Mouse (Mus musculus) liver, postnatal 0 days (tissue): ENCODE data around the gene Rab3c. TPM values are rescaled to one million over a fixed set of nuclear protein-coding genes. Genes with fewer than 3 reads are reported as not detected.

Source experiments
- ATAC-seq: fragments of 200-750 bp; cut with Nextera tagmentation; 2 replicates; pipeline ENCODE4 v1.8.0; 2017; ENCODE audit warnings: mild to moderate bottlenecking, moderate library complexity
- DNase-seq: peaks from one replicate; pipeline ENCODE4 v3.0.0-alpha.2; 2016
- H3K27ac ChIP-seq: fragments of 300-500 bp; sonication (generic); 2 replicates; pipeline ENCODE4 v1.5.1; 2014; ENCODE audit warnings: antibody characterized with exemption, moderate library complexity, mild to moderate bottlenecking, low read depth
- H3K27me3 ChIP-seq: fragments of 300-500 bp; sonication (generic); 2 replicates; pipeline ENCODE4 v1.6.1; 2014; ENCODE audit warnings: low read length, control low read depth, mixed read lengths; ENCODE audit not compliant: insufficient read depth
- H3K36me3 ChIP-seq: fragments of 300-500 bp; sonication (generic); replicated peaks from 2 replicates; pipeline ENCODE4 v1.6.1; 2014; ENCODE audit warnings: mild to moderate bottlenecking, control low read depth, low read length, moderate library complexity, mixed read lengths; ENCODE audit not compliant: insufficient read depth
- H3K4me1 ChIP-seq: fragments of 300-500 bp; sonication (generic); 2 replicates; pipeline ENCODE4 v1.6.1; 2014; ENCODE audit warnings: antibody characterized with exemption, mild to moderate bottlenecking, control low read depth; ENCODE audit not compliant: insufficient read depth
- H3K4me2 ChIP-seq: fragments of 300-500 bp; sonication (generic); 2 replicates; pipeline ENCODE4 v1.6.1; 2014; ENCODE audit warnings: low read depth, mild to moderate bottlenecking, low read length, moderate library complexity, mixed read lengths
- H3K4me3 ChIP-seq: fragments of 300-500 bp; sonication (generic); 2 replicates; pipeline ENCODE4 v1.5.1; 2014; ENCODE audit warnings: low read depth, low read length
- H3K9ac ChIP-seq: fragments of 300-500 bp; sonication (generic); replicated peaks from 2 replicates; pipeline ENCODE4 v1.6.1; 2014; ENCODE audit warnings: mild to moderate bottlenecking, moderate library complexity
- H3K9me3 ChIP-seq: fragments of 300-500 bp; sonication (generic); 2 replicates; pipeline ENCODE4 v1.6.1; 2016; ENCODE audit warnings: mild to moderate bottlenecking, control low read depth, low read length, mixed read lengths
- CTCF ChIP-seq: sonication (generic); IDR thresholded peaks from 2 replicates; pipeline ENCODE4 v1.5.1; 2016; ENCODE audit warnings: antibody characterized with exemption, low read depth
- EP300 ChIP-seq: IDR thresholded peaks from 2 replicates; pipeline ENCODE4 v1.6.1; 2016; ENCODE audit warnings: antibody characterized with exemption, low read depth, mild to moderate bottlenecking
- WGBS: fragments of 180-500 bp; shearing (Covaris S2); extraction: QIAGEN DNeasy Blood & Tissue Kit; methylation state at CpG from one replicate; pipeline ENCODE4 v1.1.7; 2014; ENCODE audit not compliant: insufficient replicate concordance; 5-methylcytosine and 5-hydroxymethylcytosine counted together
- polyA plus RNA-seq: library from polyadenylated mRNA; unstranded; fragments of >200 nt; fragmentation: Nextera tagmentation; extraction: Ambion mirVana; gene quantifications from 2 replicates; pipeline ENCODE4 v1.2.1, GENCODE M21; 2015

Gene Rab3c
- polyA plus RNA-seq, 1 experiment from 2014 or later: not detected

GRCm38 (mm10) chr13:110145545-110145944, 135.3 kb downstream of the Rab3c start:
- H3K4me2 ChIP-seq: no peak overlapping the region
- WGBS: 66% methylated on average over 3 of the region's 3 CpGs
- TF ChIP-seq CTCF (no peak), EP300 (no peak)
- H3K27ac ChIP-seq: no peak overlapping the region
- DNase-seq (no peak), ATAC-seq (no peak)
- H3K4me1 ChIP-seq: no peaks in the 10 kb centered on the region
- H3K9me3 ChIP-seq: no peaks in the 10 kb centered on the region
- no peak overlapping the region for H3K9ac ChIP-seq
- H3K36me3 ChIP-seq: no peaks in the 10 kb centered on the region
- no peaks in the 10 kb centered on the region for H3K27me3 ChIP-seq
- H3K4me3 ChIP-seq: no peak overlapping the region

DNA sequence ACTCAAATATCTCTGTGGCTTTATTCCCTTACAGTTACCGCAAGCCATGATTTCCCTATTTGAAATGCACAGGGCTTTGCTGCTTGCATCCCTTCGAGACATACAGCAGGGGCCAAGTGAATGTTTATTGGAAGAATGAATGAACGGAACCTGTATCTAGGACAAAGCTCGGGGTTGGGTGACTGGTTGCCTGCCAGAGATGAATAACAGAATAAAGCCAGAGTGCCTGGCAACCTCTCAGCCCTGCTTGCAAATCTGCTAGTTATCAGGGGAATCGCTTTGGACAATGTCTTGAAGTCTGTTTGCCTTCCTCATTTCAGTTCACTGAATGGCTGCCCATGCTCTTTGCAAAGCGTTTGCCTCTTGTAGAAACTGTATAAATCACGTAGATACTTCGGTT, 135.8 kb downstream of the Rab3c start:
- H3K36me3 ChIP-seq: no peaks in the 10 kb centered on the region
- no peaks in the 10 kb centered on the region for H3K4me1 ChIP-seq
- no peak for DNase-seq
- ATAC-seq: no peak
- TF ChIP-seq EP300 (no peak), CTCF (no peak)
- H3K27me3 ChIP-seq: no peaks in the 10 kb centered on the region
- H3K9me3 ChIP-seq: no peaks in the 10 kb centered on the region
- WGBS: 65% methylated on average over 8 of the region's 8 CpGs
- no peak overlapping the region for H3K4me2 ChIP-seq
- H3K27ac ChIP-seq: no peak overlapping the region
- H3K4me3 ChIP-seq: no peak overlapping the region
- H3K9ac ChIP-seq: no peak overlapping the region

DNA sequence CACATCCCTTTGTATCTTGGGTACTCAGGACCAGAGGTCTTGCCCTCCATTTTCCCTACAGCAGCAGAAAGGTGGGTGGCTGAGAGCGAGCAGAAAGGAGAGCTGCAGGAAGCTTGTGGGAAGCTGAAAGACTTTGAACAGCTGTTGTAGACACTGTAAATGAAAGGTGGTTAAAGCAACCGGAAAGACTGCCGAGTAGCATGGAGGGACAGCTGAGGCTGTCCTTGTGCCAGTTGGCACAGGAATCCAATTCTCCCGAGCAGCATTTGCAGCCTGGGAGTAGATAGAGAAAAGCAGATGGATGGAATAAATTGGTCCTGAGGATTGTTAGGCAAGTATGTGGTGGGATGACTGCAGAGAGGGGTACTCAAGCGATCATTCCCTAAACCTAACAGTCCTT, 141.5 kb downstream of the Rab3c start:
- Histone ChIP-seq H3K27ac (no peak overlapping the region), H3K4me3 (no peak overlapping the region), H3K4me2 (no peak overlapping the region), H3K9me3 (no peaks in the 10 kb centered on the region), H3K27me3 (no peaks in the 10 kb centered on the region), H3K4me1 (no peaks in the 10 kb centered on the region), H3K36me3 (no peaks in the 10 kb centered on the region), H3K9ac (no peak overlapping the region)
- DNase-seq (no peak), ATAC-seq (no peak)
- WGBS: 74% methylated on average over 5 of the region's 5 CpGs
- TF ChIP-seq CTCF: no peak
- TF ChIP-seq EP300: no peak

- DNase-seq (no peak), ATAC-seq (no peak)
- Histone ChIP-seq H3K4me2 (no peak overlapping the region), H3K27me3 (no peaks in the 10 kb centered on the region), H3K4me1 (no peaks in the 10 kb centered on the region), H3K9me3 (no peaks in the 10 kb centered on the region), H3K9ac (no peak overlapping the region), H3K36me3 (no peaks in the 10 kb centered on the region), H3K4me3 (no peak overlapping the region), H3K27ac (no peak overlapping the region)
- 54% methylated on average over 5 of the region's 5 CpGs for WGBS
- no peak for TF ChIP-seq EP300
- no peak for TF ChIP-seq CTCF
These were observed 142.2 kb downstream of the Rab3c start for GRCm38 (mm10) chr13:110138644-110139043.

GRCm38 (mm10) chr13:110127613-110128258, 153.1 kb downstream of the Rab3c start:
- TF ChIP-seq EP300 (no peak), CTCF (no peak)
- no peak overlapping the region for H3K9ac ChIP-seq
- WGBS: 84% methylated on average over 12 of the region's 12 CpGs

GRCm38 (mm10) chr13:110122825-110123224, 158.0 kb downstream of the Rab3c start:
- H3K27ac ChIP-seq: peak overlapping the region; percentile 2; the same call in 1 of the 2 replicates
- no peak overlapping the region for H3K4me3 ChIP-seq
- TF ChIP-seq EP300: peak; percentile 51
- no peak for TF ChIP-seq CTCF
- H3K4me2 ChIP-seq: no peak overlapping the region
- peak; percentile 97 for ATAC-seq
- H3K27me3 ChIP-seq: no peaks in the 10 kb centered on the region
- peak; percentile 25 for DNase-seq
- no peaks in the 10 kb centered on the region for H3K36me3 ChIP-seq
- H3K9me3 ChIP-seq: no peaks in the 10 kb centered on the region
- no peaks in the 10 kb centered on the region for H3K4me1 ChIP-seq
- H3K9ac ChIP-seq: no peak overlapping the region
- whole genome bisulfite sequencing: 75% methylated on average over 4 of the region's 4 CpGs

More at GRCm38 (mm10) chr13:110127613-110128258, 153.1 kb downstream of the Rab3c start:
- H3K36me3 ChIP-seq: no peaks in the 10 kb centered on the region
- H3K27me3 ChIP-seq: no peaks in the 10 kb centered on the region
- no peak overlapping the region for H3K27ac ChIP-seq
- H3K4me3 ChIP-seq: no peak overlapping the region
- H3K9me3 ChIP-seq: no peaks in the 10 kb centered on the region
- H3K4me1 ChIP-seq: no peaks in the 10 kb centered on the region
- ATAC-seq: no peak
- no peak overlapping the region for H3K4me2 ChIP-seq
- DNase-seq: no peak

- Histone ChIP-seq H3K27ac (no peak overlapping the region), H3K27me3 (no peaks in the 10 kb centered on the region), H3K4me1 (no peaks in the 10 kb centered on the region), H3K4me3 (no peak overlapping the region), H3K9me3 (no peaks in the 10 kb centered on the region), H3K36me3 (no peaks in the 10 kb centered on the region), H3K9ac (no peak overlapping the region), H3K4me2 (no peak overlapping the region)
- ATAC-seq (no peak), DNase-seq (no peak)
- 75% methylated on average over 5 of the region's 5 CpGs for WGBS
- TF ChIP-seq EP300: no peak
- TF ChIP-seq CTCF: no peak
These were observed 163.9 kb downstream of the Rab3c start for GRCm38 (mm10) chr13:110116892-110117291.
